Mouse (Mus musculus) cerebellum, postnatal 10 days (tissue): ENCODE data around the gene Esrra.
A peak's percentile ranks its signal among the peaks of the same experiment; 100 is the strongest.

Experiments
- DNase-seq, 2 experiments: peaks; one replicate each; pipeline ENCODE4 v3.0.0; 2021; ENCODE audit warnings: mixed read lengths in 2 of 2

Esrra gene

GRCm38 (mm10) chr19:6940396-6941351 lies 19.1 kb upstream of the Esrra start:
- DNase-seq: peak; percentile 48 to 55

- DNase-seq: peak; percentile 39 to 49
Measured at GRCm38 (mm10) chr19:6939106-6940002, 17.7 kb upstream of the Esrra start.

- DNase-seq: peak; percentile 78 to 79
Measured at GRCm38 (mm10) chr19:6937541-6938465, 16.2 kb upstream of the Esrra start.

GRCm38 (mm10) chr19:6936299-6936698 lies 14.7 kb upstream of the Esrra start:
- DNase-seq: peak; percentile 59 to 64

GRCm38 (mm10) chr19:6934195-6934977 lies 12.8 kb upstream of the Esrra start, which contains the start of gene Kcnk4:
TSS of gene Kcnk4 (minus strand) at chr19:6934515.
- peak; percentile 60 to 64 for DNase-seq

GRCm38 (mm10) chr19:6933436-6934194 lies 12.0 kb upstream of the Esrra start:
- DNase-seq: peak; percentile 71 to 76

GRCm38 (mm10) chr19:6933102-6933435 lies 11.5 kb upstream of the Esrra start:
- DNase-seq: no peak

- no peak for DNase-seq
Measured at GRCm38 (mm10) chr19:6932018-6932417, 10.4 kb upstream of the Esrra start.

- no peak for DNase-seq
Measured at GRCm38 (mm10) chr19:6931002-6931401, 9.4 kb upstream of the Esrra start.

- DNase-seq: no peak
Measured at GRCm38 (mm10) chr19:6928080-6928479, 6.5 kb upstream of the Esrra start.

GRCm38 (mm10) chr19:6926559-6927255 lies 5.1 kb upstream of the Esrra start:
- peak in 1 of 2 experiments; percentile 40 for DNase-seq

- peak in 1 of 2 experiments; percentile 44 for DNase-seq
Measured at GRCm38 (mm10) chr19:6925611-6926329, 4.2 kb upstream of the Esrra start.

GRCm38 (mm10) chr19:6925307-6925573 lies 3.6 kb upstream of the Esrra start, which contains the start of gene Catsperz:
TSS of gene Catsperz (minus strand) at chr19:6925380.
- no peak for DNase-seq

- DNase-seq: peak; percentile 95 to 97
Measured at GRCm38 (mm10) chr19:6924461-6925306, 3.1 kb upstream of the Esrra start.

- no peak for DNase-seq
Measured at GRCm38 (mm10) chr19:6922901-6923735, 1.5 kb upstream of the Esrra start.

- DNase-seq: peak; percentile 71 to 72
Measured at GRCm38 (mm10) chr19:6920741-6921636, 624 bp downstream of the Esrra start.
